Mouse (Mus musculus) ES-E14 (cell line): ENCODE results near the gene Dagla. TPM values are rescaled to one million over a fixed set of nuclear protein-coding genes. Genes with fewer than 3 reads are reported as not detected.

ENCODE experiments used
- DNase-seq: peaks from one replicate; pipeline ENCODE4 v3.0.0-alpha.2; 2013; ENCODE audit warnings: low read depth, low spot score
- H3K27ac ChIP-seq: 2 replicates; pipeline ENCODE4 v1.5.1; 2012; ENCODE audit warnings: low read depth, mild to moderate bottlenecking, low read length, moderate library complexity, mixed read lengths; ENCODE audit not compliant: poor library complexity, insufficient read depth, severe bottlenecking
- H3K36me3 ChIP-seq: 2 replicates; pipeline ENCODE4 v1.6.1; 2012; ENCODE audit warnings: mild to moderate bottlenecking, low read length, moderate library complexity, mixed read lengths; ENCODE audit not compliant: control insufficient read depth, poor library complexity, insufficient read depth, severe bottlenecking
- H3K4me1 ChIP-seq, 2 experiments: fragments of 150-350 bp in 1 of 2; sonication (generic) in 1 of 2; 2 replicates each; pipeline ENCODE4 v1.6.1; 2012; ENCODE audit warnings: low read length in 2 of 2, mild to moderate bottlenecking in 1 of 2, mixed read lengths in 1 of 2; ENCODE audit not compliant: control insufficient read depth in 2 of 2, insufficient read depth in 2 of 2, poor library complexity in 1 of 2
- H3K4me3 ChIP-seq, 2 experiments: fragments of 150-350 bp in 1 of 2; sonication (generic) in 1 of 2; 2 replicates each; pipeline ENCODE4 v1.5.1; 2012; ENCODE audit warnings: low read length in 2 of 2, low read depth in 1 of 2, mild to moderate bottlenecking in 1 of 2, mixed read lengths in 1 of 2; ENCODE audit not compliant: insufficient read depth in 1 of 2, poor library complexity in 1 of 2, severe bottlenecking in 1 of 2
- H3K9ac ChIP-seq: 2 replicates; pipeline ENCODE4 v1.6.1; 2012; ENCODE audit warnings: low read depth, mild to moderate bottlenecking, low read length, mixed read lengths; ENCODE audit not compliant: poor library complexity, insufficient read depth, severe bottlenecking
- H3K9me3 ChIP-seq: fragments of 150-350 bp; sonication (generic); 2 replicates; pipeline ENCODE4 v1.6.1; 2012; ENCODE audit warnings: low read depth, mild to moderate bottlenecking, low read length; ENCODE audit not compliant: control insufficient read depth, insufficient read depth
- CHD2 ChIP-seq: IDR thresholded peaks from 2 replicates; pipeline ENCODE4 v1.6.1; 2014; ENCODE audit warnings: mild to moderate bottlenecking, low read depth, low read length, inconsistent platforms
- HCFC1 ChIP-seq: IDR thresholded peaks from 2 replicates; pipeline ENCODE4 v1.6.1; 2012; ENCODE audit warnings: low read length, inconsistent platforms, borderline replicate concordance; ENCODE audit not compliant: insufficient read depth
- MAFK ChIP-seq: IDR thresholded peaks from 2 replicates; pipeline ENCODE4 v1.6.1; 2014; ENCODE audit warnings: mild to moderate bottlenecking, low read depth, low read length, inconsistent platforms; ENCODE audit not compliant: insufficient read depth
- ZC3H11A ChIP-seq: IDR thresholded peaks from 2 replicates; pipeline ENCODE4 v1.6.1; 2012; ENCODE audit warnings: low read depth, mild to moderate bottlenecking, inconsistent platforms, low read length, borderline replicate concordance
- ZNF384 ChIP-seq: IDR thresholded peaks from 2 replicates; pipeline ENCODE4 v1.6.1; 2012; ENCODE audit warnings: low read depth, low read length, inconsistent platforms
- in situ Hi-C, 2 experiments: fragments of 600-800 bp; cut with MboI; formaldehyde crosslinking; loops; one replicate each; pipeline ENCODE4 v1.15.1; 2025; ENCODE audit warnings: low sequenced_read_pairs in 2 of 2, inconsistent platforms in 1 of 2; ENCODE audit not compliant: unreplicated experiment in 2 of 2
- total RNA-seq: library from RNA; depleted of rRNA; stranded (reverse); fragments of 300-350 nt; gene quantifications from 2 replicates; pipeline ENCODE4 v1.2.3, GENCODE M21; 2012

Dagla gene
- total RNA-seq, 1 experiment = 1.2 TPM

DNA sequence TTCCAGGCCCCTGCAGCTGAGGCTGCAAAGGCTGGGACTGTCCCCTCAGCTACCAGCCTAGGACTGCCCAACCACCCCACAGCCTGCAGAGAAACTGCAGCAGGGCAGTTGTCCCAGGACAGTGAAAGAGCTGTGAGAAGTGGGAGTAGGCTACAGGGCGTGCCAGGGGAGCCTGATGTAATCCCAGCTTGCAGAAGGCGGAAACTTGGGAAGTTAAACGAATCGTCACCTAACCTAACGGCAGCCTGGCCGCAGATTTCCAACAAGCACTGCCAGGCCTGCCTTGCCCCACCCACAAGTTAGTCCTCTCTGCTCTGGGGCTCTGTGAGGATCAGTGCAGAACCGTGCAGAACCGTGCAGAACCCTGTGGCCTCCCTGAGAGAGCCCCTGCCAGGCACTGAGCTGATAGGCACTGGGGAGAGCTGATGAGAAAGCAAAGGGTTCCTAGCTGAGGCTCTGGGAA lies 7.6 kb downstream of the Dagla start:
- no peak overlapping the region for H3K4me3 ChIP-seq
- DNase-seq = no peak
- H3K36me3 ChIP-seq = no peaks in the 10 kb centered on the region
- H3K27ac ChIP-seq = no peak overlapping the region
- no peaks in the 10 kb centered on the region for H3K9me3 ChIP-seq
- TF ChIP-seq MAFK (no peak), CHD2 (no peak), ZNF384 (no peak), HCFC1 (no peak), ZC3H11A (no peak)
- peaks cover 3 to 20% of the 10 kb centered on the region in 2 experiments; a peak in 2 of 4 replicates for H3K4me1 ChIP-seq
- H3K9ac ChIP-seq = no peak overlapping the region
- in situ Hi-C loops = no loop called here

DNA sequence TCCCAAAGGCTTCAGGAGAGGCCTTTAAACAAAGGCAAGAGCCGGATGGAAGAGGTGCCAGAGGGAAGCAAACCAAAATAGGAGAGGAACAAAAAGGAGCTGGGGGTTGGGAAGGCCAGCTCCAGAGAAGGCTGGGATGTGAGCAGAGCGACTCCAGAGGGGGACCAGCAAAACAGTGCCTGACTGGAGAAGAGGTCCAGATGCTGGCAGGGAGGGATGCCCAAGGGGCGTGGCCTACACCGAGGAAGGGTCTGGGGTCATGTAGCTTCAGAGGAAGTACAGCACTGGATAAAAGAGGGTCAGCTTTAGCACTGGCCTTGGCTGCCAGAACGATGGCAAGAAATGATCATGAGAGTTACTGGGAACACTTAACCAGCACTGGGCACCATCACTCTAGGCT lies 8.4 kb downstream of the Dagla start:
- peaks cover 3 to 20% of the 10 kb centered on the region in 2 experiments; a peak in 2 of 4 replicates for H3K4me1 ChIP-seq
- no peak overlapping the region for H3K27ac ChIP-seq
- in situ Hi-C loops = no loop called here
- no peak overlapping the region for H3K4me3 ChIP-seq
- H3K36me3 ChIP-seq = no peaks in the 10 kb centered on the region
- TF ChIP-seq CHD2 = no peak
- TF ChIP-seq MAFK = no peak
- no peak for TF ChIP-seq ZNF384
- no peak for TF ChIP-seq ZC3H11A
- no peak for TF ChIP-seq HCFC1
- no peak for DNase-seq
- no peaks in the 10 kb centered on the region for H3K9me3 ChIP-seq
- H3K9ac ChIP-seq = no peak overlapping the region

GRCm38 (mm10) chr19:10294631-10295562 lies 9.8 kb downstream of the Dagla start:
- no peak for TF ChIP-seq MAFK
- no peak for TF ChIP-seq CHD2
- TF ChIP-seq ZNF384 = no peak
- TF ChIP-seq HCFC1 = no peak
- TF ChIP-seq ZC3H11A = no peak
- Histone ChIP-seq H3K36me3 (no peaks in the 10 kb centered on the region), H3K27ac (no peak overlapping the region), H3K9me3 (no peaks in the 10 kb centered on the region), H3K9ac (peak overlapping the region; percentile 19; the same call in 1 of the 2 replicates), H3K4me3 (peak overlapping the region in 1 of 2 experiments; percentile 22; a peak in 2 of 4 replicates), H3K4me1 (peaks cover 3 to 27% of the 10 kb centered on the region in 2 experiments; a peak in 2 of 4 replicates)
- in situ Hi-C loops = no loop called here
- DNase-seq = no peak

GRCm38 (mm10) chr19:10293987-10294386 lies 10.7 kb downstream of the Dagla start:
- no peak for DNase-seq
- H3K27ac ChIP-seq = no peak overlapping the region
- TF ChIP-seq ZC3H11A (no peak), ZNF384 (no peak), MAFK (no peak), CHD2 (no peak), HCFC1 (no peak)
- H3K9me3 ChIP-seq = no peaks in the 10 kb centered on the region
- peaks cover 3 to 27% of the 10 kb centered on the region in 2 experiments; a peak in 2 of 4 replicates for H3K4me1 ChIP-seq
- no peaks in the 10 kb centered on the region for H3K36me3 ChIP-seq
- in situ Hi-C loops = no loop called here
- no peak overlapping the region for H3K9ac ChIP-seq
- no peak overlapping the region for H3K4me3 ChIP-seq
